Mouse (Mus musculus) midbrain, embryonic 11.5 days (tissue): ENCODE data around the gene Clpb. TPM values are rescaled to one million over a fixed set of nuclear protein-coding genes. Genes with fewer than 3 reads are reported as not detected.

Source experiments
- ATAC-seq: fragments of 200-750 bp; cut with Nextera tagmentation; 2 replicates; pipeline ENCODE4 v1.8.0; 2017; ENCODE audit warnings: moderate TSS enrichment, moderate library complexity; ENCODE audit not compliant: low FRiP score
- DNase-seq: peaks from one replicate; pipeline ENCODE4 v3.0.0; 2015; ENCODE audit warnings: low spot score; ENCODE audit errors: missing footprints
- H3K27ac ChIP-seq: fragments of 300-500 bp; sonication (generic); 2 replicates; pipeline ENCODE4 v1.5.1; 2014; ENCODE audit warnings: low read depth, low read length
- H3K27me3 ChIP-seq: fragments of 300-500 bp; sonication (generic); 2 replicates; pipeline ENCODE4 v1.6.1; 2014; ENCODE audit warnings: mild to moderate bottlenecking, low read length, moderate library complexity, mixed read lengths; ENCODE audit not compliant: control insufficient read depth, insufficient read depth
- H3K36me3 ChIP-seq: fragments of 300-500 bp; sonication (generic); 2 replicates; pipeline ENCODE4 v1.6.1; 2014; ENCODE audit warnings: mild to moderate bottlenecking, low read length, moderate library complexity, mixed read lengths; ENCODE audit not compliant: control insufficient read depth, insufficient read depth
- H3K4me1 ChIP-seq: fragments of 300-500 bp; sonication (generic); 2 replicates; pipeline ENCODE4 v1.6.1; 2014; ENCODE audit warnings: low read length; ENCODE audit not compliant: control insufficient read depth, insufficient read depth
- H3K4me2 ChIP-seq: fragments of 300-500 bp; sonication (generic); 2 replicates; pipeline ENCODE4 v1.6.1; 2014; ENCODE audit warnings: mild to moderate bottlenecking, moderate library complexity
- H3K4me3 ChIP-seq: fragments of 300-500 bp; sonication (generic); 2 replicates; pipeline ENCODE4 v1.5.1; 2014; ENCODE audit warnings: low read depth, low read length
- H3K9ac ChIP-seq: fragments of 300-500 bp; sonication (generic); 2 replicates; pipeline ENCODE4 v1.6.1; 2014; ENCODE audit warnings: low read length
- H3K9me3 ChIP-seq: fragments of 300-500 bp; sonication (generic); 2 replicates; pipeline ENCODE4 v1.6.1; 2016; ENCODE audit warnings: low read length; ENCODE audit not compliant: control insufficient read depth
- WGBS: fragments of 180-500 bp; shearing (Covaris S2); extraction: QIAGEN DNeasy Blood & Tissue Kit; methylation state at CpG from one replicate; pipeline ENCODE4 v1.1.7; 2014; 5-methylcytosine and 5-hydroxymethylcytosine counted together
- polyA plus RNA-seq: library from polyadenylated mRNA; unstranded; fragments of >200 nt; fragmentation: Nextera tagmentation; extraction: Ambion mirVana; gene quantifications from 2 replicates; pipeline ENCODE4 v1.2.1, GENCODE M21; 2014

Gene Clpb
- polyA plus RNA-seq, 1 experiment from 2014 or later, result 38.8 TPM

DNA sequence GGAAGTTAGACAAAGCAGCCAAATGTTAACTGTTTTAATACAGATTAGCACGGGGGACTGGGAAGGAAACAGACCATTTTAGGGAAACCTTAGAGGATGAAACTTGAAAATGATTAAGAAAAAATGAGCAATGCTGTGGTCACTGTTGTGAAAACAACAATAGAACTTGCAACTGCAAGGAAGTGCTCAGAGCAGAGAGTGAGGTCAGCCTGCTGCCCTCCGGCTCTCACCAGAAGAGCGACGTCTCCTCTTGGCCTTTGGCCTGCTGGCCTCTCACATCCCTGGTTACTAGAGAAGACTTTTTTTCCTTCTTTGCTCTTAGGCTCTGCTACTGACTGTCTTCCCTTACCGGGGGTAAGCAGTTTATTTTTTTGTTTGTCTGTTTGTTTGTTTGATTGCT, 19.5 kb downstream of the Clpb start:
- H3K36me3 ChIP-seq, result no peaks in the 10 kb centered on the region
- no peaks in the 10 kb centered on the region for H3K27me3 ChIP-seq
- no peak overlapping the region for H3K27ac ChIP-seq
- no peak overlapping the region for H3K9ac ChIP-seq
- no peak overlapping the region for H3K4me2 ChIP-seq
- ATAC-seq, result no peak
- peaks cover 21% of the 10 kb centered on the region for H3K4me1 ChIP-seq
- 35% methylated on average over 5 of the region's 5 CpGs for WGBS
- H3K4me3 ChIP-seq, result no peak overlapping the region
- no peaks in the 10 kb centered on the region for H3K9me3 ChIP-seq
- DNase-seq, result no peak

DNA sequence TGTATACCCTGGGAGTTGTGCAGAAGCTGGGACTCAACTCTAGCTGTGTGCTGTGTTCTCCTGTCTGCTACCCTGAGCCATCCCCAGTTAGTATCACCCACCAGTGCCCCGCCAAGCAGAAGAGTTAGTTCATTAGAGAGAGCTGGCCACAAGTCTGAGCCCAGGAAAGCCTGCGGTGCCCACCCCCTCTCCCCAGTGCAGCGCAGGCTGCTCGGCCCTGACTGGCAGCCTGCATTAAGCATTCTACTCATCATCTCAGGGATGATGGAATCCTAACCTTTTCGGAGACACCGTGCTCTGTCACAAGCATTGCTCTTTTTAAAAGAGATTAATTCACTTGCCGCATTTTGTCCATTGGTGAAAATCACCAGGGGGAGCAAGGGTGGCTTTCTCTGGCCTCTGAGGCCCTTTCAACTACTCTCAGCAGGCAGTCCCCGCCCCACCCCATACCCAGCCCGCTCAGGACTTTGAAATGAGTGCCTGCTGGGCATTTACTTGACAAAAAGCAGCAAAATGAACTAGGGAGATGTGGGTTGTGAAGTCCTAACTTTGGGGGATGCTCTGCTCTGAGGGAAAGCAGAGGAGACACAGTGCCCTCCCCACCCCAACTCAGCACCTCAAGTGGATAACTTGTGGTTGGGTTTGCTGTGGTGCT, 20.7 kb downstream of the Clpb start:
- Histone ChIP-seq H3K9ac (0 out of 2 replicates have a peak overlapping the region, but pooled peaks have one; percentile 24), H3K4me2 (peak overlapping the region; percentile 8; the same call in 1 of the 2 replicates), H3K4me1 (peaks cover 21% of the 10 kb centered on the region), H3K27me3 (no peaks in the 10 kb centered on the region), H3K27ac (no peak overlapping the region; the same call in 1 of the 2 replicates), H3K4me3 (no peak overlapping the region), H3K36me3 (no peaks in the 10 kb centered on the region), H3K9me3 (no peaks in the 10 kb centered on the region)
- ATAC-seq, result peak; percentile 54
- 11% methylated on average over 9 of the region's 9 CpGs for WGBS
- DNase-seq, result no peak

GRCm38 (mm10) chr7:101684671-101685070, 21.2 kb downstream of the Clpb start:
- WGBS, result 25% methylated on average over 3 of the region's 3 CpGs

GRCm38 (mm10) chr7:101687144-101687543, 23.7 kb downstream of the Clpb start:
- DNase-seq (no peak), ATAC-seq (no peak)
- Histone ChIP-seq H3K4me1 (peaks cover 13% of the 10 kb centered on the region), H3K27me3 (no peaks in the 10 kb centered on the region), H3K9me3 (no peaks in the 10 kb centered on the region), H3K27ac (no peak overlapping the region), H3K36me3 (no peaks in the 10 kb centered on the region), H3K4me3 (no peak overlapping the region), H3K4me2 (no peak overlapping the region), H3K9ac (no peak overlapping the region)
- WGBS, result 83% methylated on average over 2 of the region's 2 CpGs

More at GRCm38 (mm10) chr7:101684671-101685070, 21.2 kb downstream of the Clpb start:
- DNase-seq (no peak), ATAC-seq (no peak)
- Histone ChIP-seq H3K9me3 (no peaks in the 10 kb centered on the region), H3K36me3 (no peaks in the 10 kb centered on the region), H3K4me1 (peaks cover 20% of the 10 kb centered on the region), H3K9ac (no peak overlapping the region), H3K27ac (no peak overlapping the region), H3K4me2 (peak overlapping the region; percentile 8; the same call in 1 of the 2 replicates), H3K27me3 (no peaks in the 10 kb centered on the region), H3K4me3 (no peak overlapping the region)

- no peaks in the 10 kb centered on the region for H3K36me3 ChIP-seq
- H3K27ac ChIP-seq, result no peak overlapping the region
- no peak overlapping the region for H3K9ac ChIP-seq
- H3K9me3 ChIP-seq, result no peaks in the 10 kb centered on the region
- H3K4me2 ChIP-seq, result no peak overlapping the region
- WGBS, result 25% methylated on average over 2 of the region's 2 CpGs
- peak; percentile 85 for DNase-seq
- ATAC-seq, result no peak
- H3K27me3 ChIP-seq, result no peaks in the 10 kb centered on the region
- H3K4me1 ChIP-seq, result no peaks in the 10 kb centered on the region
- no peak overlapping the region for H3K4me3 ChIP-seq
These were observed 27.0 kb downstream of the Clpb start for GRCm38 (mm10) chr7:101690471-101690870.

- no peak overlapping the region for H3K9ac ChIP-seq
- H3K4me3 ChIP-seq, result no peak overlapping the region
- no peaks in the 10 kb centered on the region for H3K4me1 ChIP-seq
- H3K27me3 ChIP-seq, result no peaks in the 10 kb centered on the region
- ATAC-seq (no peak), DNase-seq (no peak)
- H3K9me3 ChIP-seq, result no peaks in the 10 kb centered on the region
- 50% methylated on average over 8 of the region's 8 CpGs for WGBS
- no peak overlapping the region for H3K27ac ChIP-seq
- no peaks in the 10 kb centered on the region for H3K36me3 ChIP-seq
- no peak overlapping the region for H3K4me2 ChIP-seq
These were observed 28.4 kb downstream of the Clpb start for GRCm38 (mm10) chr7:101691863-101692262.

GRCm38 (mm10) chr7:101692446-101692845, 29.0 kb downstream of the Clpb start:
- ATAC-seq, result no peak
- WGBS, result 37% methylated on average over 14 of the region's 14 CpGs
- H3K27me3 ChIP-seq, result no peaks in the 10 kb centered on the region
- H3K9me3 ChIP-seq, result no peaks in the 10 kb centered on the region
- H3K4me3 ChIP-seq, result no peak overlapping the region
- H3K27ac ChIP-seq, result no peak overlapping the region
- no peak overlapping the region for H3K9ac ChIP-seq
- H3K4me1 ChIP-seq, result no peaks in the 10 kb centered on the region
- no peaks in the 10 kb centered on the region for H3K36me3 ChIP-seq
- no peak overlapping the region for H3K4me2 ChIP-seq
- no peak for DNase-seq

- Histone ChIP-seq H3K27me3 (no peaks in the 10 kb centered on the region), H3K9ac (no peak overlapping the region), H3K27ac (no peak overlapping the region), H3K4me2 (no peak overlapping the region), H3K9me3 (no peaks in the 10 kb centered on the region), H3K4me3 (no peak overlapping the region), H3K36me3 (no peaks in the 10 kb centered on the region), H3K4me1 (no peaks in the 10 kb centered on the region)
- ATAC-seq (no peak), DNase-seq (no peak)
- 83% methylated on average over 5 of the region's 5 CpGs for WGBS
These were observed 32.0 kb downstream of the Clpb start for GRCm38 (mm10) chr7:101695483-101695882.

GRCm38 (mm10) chr7:101696931-101697723, 33.7 kb downstream of the Clpb start:
- Histone ChIP-seq H3K9ac (no peak overlapping the region), H3K4me3 (no peak overlapping the region), H3K4me2 (no peak overlapping the region), H3K9me3 (no peaks in the 10 kb centered on the region), H3K27ac (no peak overlapping the region), H3K4me1 (no peaks in the 10 kb centered on the region), H3K36me3 (no peaks in the 10 kb centered on the region), H3K27me3 (no peaks in the 10 kb centered on the region)
- ATAC-seq (no peak), DNase-seq (no peak)
- WGBS, result 85% methylated on average over 10 of the region's 10 CpGs
